Mouse (Mus musculus) gonadal fat pad, adult 2 months (tissue): ENCODE data around the gene Il1rap. TPM values are rescaled to one million over a fixed set of nuclear protein-coding genes. Genes with fewer than 3 reads are reported as not detected.

Experiments used
- DNase-seq: peaks from one replicate; pipeline ENCODE4 v3.0.0-alpha.2; 2012; ENCODE audit warnings: low read depth
- polyA plus RNA-seq: library from polyadenylated mRNA; depleted of rRNA; stranded (reverse); fragments of >200 nt; gene quantifications from 2 replicates; pipeline ENCODE4 v1.2.3, GENCODE M21; 2012; rRNA removed

Il1rap gene
- polyA plus RNA-seq = 3.1 and 3.7 TPM in 2 replicates

- DNase-seq = peak; percentile 60
These were observed at the start of gene Il1rap for GRCm38 (mm10) chr16:26581048-26581912. Gene Il1rap (plus strand): TSS chr16:26581704.

GRCm38 (mm10) chr16:26532287-26532686 lies 49.2 kb upstream of the Il1rap start:
- no peak for DNase-seq

GRCm38 (mm10) chr16:26546170-26546878 lies 35.2 kb upstream of the Il1rap start:
- no peak for DNase-seq

GRCm38 (mm10) chr16:26546879-26547206 lies 34.7 kb upstream of the Il1rap start:
- DNase-seq = no peak

- DNase-seq = no peak
These were observed 32.3 kb upstream of the Il1rap start for GRCm38 (mm10) chr16:26549221-26549620.

GRCm38 (mm10) chr16:26552234-26552633 lies 29.3 kb upstream of the Il1rap start:
- no peak for DNase-seq

- no peak for DNase-seq
These were observed 22.7 kb upstream of the Il1rap start for GRCm38 (mm10) chr16:26558797-26559196.

- no peak for DNase-seq
These were observed 19.8 kb upstream of the Il1rap start for GRCm38 (mm10) chr16:26561743-26562142.

- no peak for DNase-seq
These were observed 18.7 kb upstream of the Il1rap start for GRCm38 (mm10) chr16:26562771-26563170.

- DNase-seq = no peak
These were observed 12.0 kb upstream of the Il1rap start for GRCm38 (mm10) chr16:26569387-26569978.

GRCm38 (mm10) chr16:26571836-26572235 lies 9.7 kb upstream of the Il1rap start:
- no peak for DNase-seq

GRCm38 (mm10) chr16:26574173-26574572 lies 7.3 kb upstream of the Il1rap start:
- no peak for DNase-seq

- no peak for DNase-seq
These were observed 441 bp downstream of the Il1rap start for GRCm38 (mm10) chr16:26581913-26582376.

GRCm38 (mm10) chr16:26585806-26586205 lies 4.3 kb downstream of the Il1rap start:
- DNase-seq = no peak

GRCm38 (mm10) chr16:26590897-26591570 lies 9.5 kb downstream of the Il1rap start:
- no peak for DNase-seq

GRCm38 (mm10) chr16:26596440-26596839 lies 14.9 kb downstream of the Il1rap start:
- DNase-seq = no peak

GRCm38 (mm10) chr16:26597307-26597706 lies 15.8 kb downstream of the Il1rap start:
- no peak for DNase-seq

GRCm38 (mm10) chr16:26598591-26598990 lies 17.1 kb downstream of the Il1rap start:
- no peak for DNase-seq

GRCm38 (mm10) chr16:26601482-26601881 lies 20.0 kb downstream of the Il1rap start:
- no peak for DNase-seq

GRCm38 (mm10) chr16:26604621-26605020 lies 23.1 kb downstream of the Il1rap start:
- DNase-seq = no peak

GRCm38 (mm10) chr16:26608003-26608402 lies 26.5 kb downstream of the Il1rap start:
- DNase-seq = no peak

GRCm38 (mm10) chr16:26610508-26610907 lies 29.0 kb downstream of the Il1rap start:
- DNase-seq = no peak
